Mouse (Mus musculus): ENCODE data around the gene Tmem138. TPM values are rescaled to one million over a fixed set of nuclear protein-coding genes. Genes with fewer than 3 reads are reported as not detected.

The Tmem138 gene
- polyA plus RNA-seq, 2 experiments, result 29.7 to 33.8 TPM

GRCm38 (mm10) chr19:10523483-10524080 lies 53.6 kb downstream of the Tmem138 start:
- no peak for DNase-seq (ENCODE audit: low spot score)
- H3K4me3 ChIP-seq (replicated peaks; ENCODE audit: low read length), result no peak overlapping the region
- H3K36me3 ChIP-seq (ENCODE audit: control insufficient read depth, insufficient read depth, low read length), result peaks cover 18% of the 10 kb centered on the region
- no peak overlapping the region for H3K9ac ChIP-seq (ENCODE audit: low read depth, low read length, severe bottlenecking)
- no peak overlapping the region for H3K4me2 ChIP-seq (replicated peaks; ENCODE audit: low read depth, low read length, severe bottlenecking)
- TF ChIP-seq POLR2A (IDR thresholded peaks at IDR 0.05; ENCODE audit: borderline replicate concordance, extremely low read depth, insufficient read depth, insufficient read length), result no peak
- H3K27me3 ChIP-seq (ENCODE audit: control insufficient read depth, insufficient read depth, low read length), result no peaks in the 10 kb centered on the region
- ATAC-seq (ENCODE audit: low FRiP score, low read depth), result no peak
- 86% methylated on average over 5 of the region's 5 CpGs for WGBS
- H3K4me1 ChIP-seq (ENCODE audit: control insufficient read depth, insufficient read depth, low read length), result peaks cover 19% of the 10 kb centered on the region
- H3K27ac ChIP-seq (replicated peaks; ENCODE audit: low read depth, low read length), result no peak overlapping the region
- no peaks in the 10 kb centered on the region for H3K9me3 ChIP-seq (ENCODE audit: control insufficient read depth, low read length)

- no peaks in the 10 kb centered on the region for H3K27me3 ChIP-seq (ENCODE audit: control insufficient read depth, insufficient read depth, low read length)
- WGBS, result 85% methylated on average over 1 of the region's 1 CpGs
- DNase-seq (ENCODE audit: low spot score) (no peak), ATAC-seq (ENCODE audit: low FRiP score, low read depth) (no peak)
- TF ChIP-seq POLR2A (IDR thresholded peaks at IDR 0.05; ENCODE audit: borderline replicate concordance, extremely low read depth, insufficient read depth, insufficient read length), result no peak
- peaks cover 13% of the 10 kb centered on the region for H3K36me3 ChIP-seq (ENCODE audit: control insufficient read depth, insufficient read depth, low read length)
- no peak overlapping the region for H3K27ac ChIP-seq (replicated peaks; ENCODE audit: low read depth, low read length)
- no peak overlapping the region for H3K4me3 ChIP-seq (replicated peaks; ENCODE audit: low read length)
- peaks cover 11% of the 10 kb centered on the region for H3K4me1 ChIP-seq (ENCODE audit: control insufficient read depth, insufficient read depth, low read length)
- H3K9ac ChIP-seq (ENCODE audit: low read depth, low read length, severe bottlenecking), result no peak overlapping the region
- H3K9me3 ChIP-seq (ENCODE audit: control insufficient read depth, low read length), result no peaks in the 10 kb centered on the region
- no peak overlapping the region for H3K4me2 ChIP-seq (replicated peaks; ENCODE audit: low read depth, low read length, severe bottlenecking)
These were observed 55.2 kb downstream of the Tmem138 start for GRCm38 (mm10) chr19:10521926-10522325.

Other genes with a start within 250 kb of the Tmem138 start
- gene Syt7, start 188.3 kb downstream of the Tmem138 start, polyA plus RNA-seq (2012; rRNA removed), result 5.0 and 5.5 TPM in 2 replicates
- gene Syt7, start 188.3 kb downstream of the Tmem138 start, polyA plus RNA-seq (2014; fragmentation: Nextera tagmentation; extraction: Ambion mirVana), result 2.0 and 2.2 TPM in 2 replicates
- gene Lrrc10b, start 119.9 kb downstream of the Tmem138 start, polyA plus RNA-seq (2012; rRNA removed), result 0.88 and 1.2 TPM in 2 replicates
- gene Lrrc10b, start 119.9 kb downstream of the Tmem138 start, polyA plus RNA-seq (2014; fragmentation: Nextera tagmentation; extraction: Ambion mirVana), result 0.43 and 0.84 TPM in 2 replicates
- 0.53 and 0.78 TPM in 2 replicates for gene Ppp1r32, start 94.4 kb downstream of the Tmem138 start, polyA plus RNA-seq (2012; rRNA removed)
- 0.18 TPM in 1 of 2 replicates, not detected in the other for gene Ppp1r32, start 94.4 kb downstream of the Tmem138 start, polyA plus RNA-seq (2014; fragmentation: Nextera tagmentation; extraction: Ambion mirVana)
- gene Cpsf7, start 52.1 kb downstream of the Tmem138 start, polyA plus RNA-seq (2012; rRNA removed), result 102 and 106 TPM in 2 replicates
- gene Cpsf7, start 52.1 kb downstream of the Tmem138 start, polyA plus RNA-seq (2014; fragmentation: Nextera tagmentation; extraction: Ambion mirVana), result 50.4 and 59.1 TPM in 2 replicates
- 42.5 and 49.2 TPM in 2 replicates for gene Sdhaf2, start 51.2 kb downstream of the Tmem138 start, polyA plus RNA-seq (2012; rRNA removed)
- 64.6 and 65.2 TPM in 2 replicates for gene Sdhaf2, start 51.2 kb downstream of the Tmem138 start, polyA plus RNA-seq (2014; fragmentation: Nextera tagmentation; extraction: Ambion mirVana)
- 51.3 and 61.5 TPM in 2 replicates for gene Tmem216, start 21.1 kb downstream of the Tmem138 start, polyA plus RNA-seq (2012; rRNA removed)
- gene Tmem216, start 21.1 kb downstream of the Tmem138 start, polyA plus RNA-seq (2014; fragmentation: Nextera tagmentation; extraction: Ambion mirVana), result 55.8 and 58.6 TPM in 2 replicates
- gene Cyb561a3, start 190 bp downstream of the Tmem138 start, polyA plus RNA-seq (2012; rRNA removed), result 23.1 and 33.0 TPM in 2 replicates
- gene Cyb561a3, start 190 bp downstream of the Tmem138 start, polyA plus RNA-seq (2014; fragmentation: Nextera tagmentation; extraction: Ambion mirVana), result 18.9 and 22.3 TPM in 2 replicates
- 346 and 349 TPM in 2 replicates for gene Ddb1, start 28.0 kb upstream of the Tmem138 start, polyA plus RNA-seq (2012; rRNA removed)
- gene Ddb1, start 28.0 kb upstream of the Tmem138 start, polyA plus RNA-seq (2014; fragmentation: Nextera tagmentation; extraction: Ambion mirVana), result 358 and 386 TPM in 2 replicates
- 24.1 and 25.5 TPM in 2 replicates for gene Tkfc, start 28.3 kb upstream of the Tmem138 start, polyA plus RNA-seq (2012; rRNA removed)
- gene Tkfc, start 28.3 kb upstream of the Tmem138 start, polyA plus RNA-seq (2014; fragmentation: Nextera tagmentation; extraction: Ambion mirVana), result 14.6 and 15.4 TPM in 2 replicates
- gene Vwce, start 56.9 kb upstream of the Tmem138 start, polyA plus RNA-seq (2012; rRNA removed), result 7.0 and 10.2 TPM in 2 replicates
- 3.2 TPM in 2 replicates for gene Vwce, start 56.9 kb upstream of the Tmem138 start, polyA plus RNA-seq (2014; fragmentation: Nextera tagmentation; extraction: Ambion mirVana)
- 0.12 and 0.23 TPM in 2 replicates for gene Pga5, start 100.7 kb upstream of the Tmem138 start, polyA plus RNA-seq (2012; rRNA removed)
- not detected in 2 replicates for gene Pga5, start 100.7 kb upstream of the Tmem138 start, polyA plus RNA-seq (2014; fragmentation: Nextera tagmentation; extraction: Ambion mirVana)
- gene Vps37c, start 111.4 kb upstream of the Tmem138 start, polyA plus RNA-seq (2012; rRNA removed), result 30.2 and 37.4 TPM in 2 replicates
- gene Vps37c, start 111.4 kb upstream of the Tmem138 start, polyA plus RNA-seq (2014; fragmentation: Nextera tagmentation; extraction: Ambion mirVana), result 37.6 and 42.6 TPM in 2 replicates
- gene Cd5, start 161.6 kb upstream of the Tmem138 start, polyA plus RNA-seq (2012; rRNA removed), result 0.16 and 0.28 TPM in 2 replicates
- 0.23 and 0.51 TPM in 2 replicates for gene Cd5, start 161.6 kb upstream of the Tmem138 start, polyA plus RNA-seq (2014; fragmentation: Nextera tagmentation; extraction: Ambion mirVana)

Measured in limb, embryonic 14.5 days (tissue).